Mouse (Mus musculus): ENCODE measurements around the gene Prkce. TPM values are rescaled to one million over a fixed set of nuclear protein-coding genes. Genes with fewer than 3 reads are reported as not detected.

Gene Prkce
- polyA plus RNA-seq, 1 experiment from 2014 or later = 4.4 TPM

DNA sequence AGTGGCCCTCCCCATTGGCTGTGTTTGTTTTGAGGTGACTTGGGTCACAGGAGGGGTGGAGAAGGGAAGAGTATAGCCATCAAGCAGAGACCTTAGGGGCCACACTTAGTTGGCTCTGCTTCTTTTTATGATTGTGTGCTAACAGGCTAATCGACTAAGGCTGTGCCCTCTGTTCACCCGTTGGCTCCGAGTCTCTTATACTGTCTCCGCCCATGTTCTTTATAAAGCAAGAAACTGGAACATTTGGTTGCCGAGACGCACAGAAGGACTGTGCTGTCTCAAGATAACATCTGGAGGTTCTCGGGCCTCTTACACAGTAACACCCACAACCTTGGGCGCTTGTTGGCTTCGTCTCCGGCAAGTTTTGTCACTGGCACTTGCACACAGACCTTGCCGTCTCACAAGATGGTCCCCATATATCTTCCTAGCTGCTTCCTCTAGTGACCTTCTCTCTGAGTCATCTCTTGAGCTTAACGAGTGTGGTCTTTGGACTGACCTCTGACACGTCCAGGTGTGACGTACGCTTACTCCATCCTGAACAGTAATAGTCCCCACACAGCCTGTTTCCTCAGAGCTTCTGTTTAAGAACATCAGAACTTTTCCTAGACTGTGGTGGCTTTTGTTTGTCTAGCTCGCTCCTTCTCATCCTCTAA, 406.1 kb downstream of the Prkce start:
- Histone ChIP-seq H3K27me3 (ENCODE audit: insufficient read depth, poor library complexity, severe bottlenecking) (no peaks in the 10 kb centered on the region), H3K4me3 (no peak overlapping the region), H3K4me1 (replicated peaks) (no peaks in the 10 kb centered on the region), H3K9me3 (no peaks in the 10 kb centered on the region), H3K27ac (no peak overlapping the region), H3K36me3 (no peaks in the 10 kb centered on the region)
- no peak for DNase-seq (ENCODE audit: low spot score)
- 84% methylated on average over 16 of the region's 16 CpGs for WGBS

DNA sequence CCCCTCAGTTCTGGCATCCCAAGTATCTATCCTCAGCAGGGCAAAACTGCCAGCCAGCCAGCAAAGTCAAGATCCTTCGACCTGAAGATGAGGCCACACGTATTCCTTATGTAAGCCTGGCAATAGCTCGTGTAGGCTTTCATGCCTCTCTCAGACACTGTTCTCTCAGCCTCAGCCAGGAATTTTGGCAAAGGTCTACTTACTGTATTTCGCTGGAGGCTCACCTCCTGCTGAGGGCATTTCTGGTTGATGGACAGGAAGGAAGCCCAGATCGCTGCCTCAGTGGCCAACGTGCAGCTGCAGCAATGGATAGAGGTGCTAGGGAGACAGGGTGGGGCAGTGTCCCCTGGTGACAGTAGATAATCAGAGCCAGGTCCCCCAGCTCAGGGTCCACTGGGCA, 413.1 kb downstream of the Prkce start:
- no peak overlapping the region for H3K4me3 ChIP-seq
- no peaks in the 10 kb centered on the region for H3K27me3 ChIP-seq (ENCODE audit: insufficient read depth, poor library complexity, severe bottlenecking)
- no peak for DNase-seq (ENCODE audit: low spot score)
- H3K4me1 ChIP-seq (replicated peaks) = no peaks in the 10 kb centered on the region
- H3K36me3 ChIP-seq = no peaks in the 10 kb centered on the region
- WGBS = 73% methylated on average over 6 of the region's 6 CpGs
- H3K9me3 ChIP-seq = no peaks in the 10 kb centered on the region
- H3K27ac ChIP-seq = no peak overlapping the region

GRCm38 (mm10) chr17:86582341-86582740, 414.8 kb downstream of the Prkce start:
- Histone ChIP-seq H3K36me3 (no peaks in the 10 kb centered on the region), H3K27me3 (ENCODE audit: insufficient read depth, poor library complexity, severe bottlenecking) (no peaks in the 10 kb centered on the region), H3K9me3 (no peaks in the 10 kb centered on the region), H3K4me1 (replicated peaks) (no peaks in the 10 kb centered on the region), H3K4me3 (no peak overlapping the region), H3K27ac (no peak overlapping the region)
- WGBS = 87% methylated on average over 4 of the region's 4 CpGs
- DNase-seq (ENCODE audit: low spot score) = no peak

DNA sequence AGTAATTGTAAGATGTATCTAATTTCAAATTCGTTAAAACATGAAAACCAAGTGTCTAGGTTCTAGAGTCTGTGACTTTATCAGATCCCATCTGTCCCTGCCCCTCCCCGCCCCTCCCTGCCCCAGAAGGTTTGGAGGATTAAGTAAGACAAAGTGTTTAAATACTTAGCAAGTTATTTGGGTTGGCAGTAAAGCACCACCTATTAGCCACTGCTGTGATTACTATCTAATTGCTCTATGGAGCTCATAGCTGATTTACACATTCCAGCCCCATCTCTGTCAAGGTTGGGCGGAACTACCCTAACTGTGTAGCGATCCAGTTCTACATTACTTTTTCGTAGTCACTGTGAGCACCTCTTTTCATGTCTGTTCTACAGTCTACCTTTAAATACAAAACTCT, 418.9 kb downstream of the Prkce start:
- Histone ChIP-seq H3K27ac (no peak overlapping the region), H3K27me3 (ENCODE audit: insufficient read depth, poor library complexity, severe bottlenecking) (no peaks in the 10 kb centered on the region), H3K9me3 (no peaks in the 10 kb centered on the region), H3K4me1 (replicated peaks) (peaks cover 7% of the 10 kb centered on the region; the same call in 1 of the 2 replicates), H3K36me3 (no peaks in the 10 kb centered on the region), H3K4me3 (no peak overlapping the region)
- no peak for DNase-seq (ENCODE audit: low spot score)
- WGBS = 85% methylated on average over 5 of the region's 5 CpGs

DNA sequence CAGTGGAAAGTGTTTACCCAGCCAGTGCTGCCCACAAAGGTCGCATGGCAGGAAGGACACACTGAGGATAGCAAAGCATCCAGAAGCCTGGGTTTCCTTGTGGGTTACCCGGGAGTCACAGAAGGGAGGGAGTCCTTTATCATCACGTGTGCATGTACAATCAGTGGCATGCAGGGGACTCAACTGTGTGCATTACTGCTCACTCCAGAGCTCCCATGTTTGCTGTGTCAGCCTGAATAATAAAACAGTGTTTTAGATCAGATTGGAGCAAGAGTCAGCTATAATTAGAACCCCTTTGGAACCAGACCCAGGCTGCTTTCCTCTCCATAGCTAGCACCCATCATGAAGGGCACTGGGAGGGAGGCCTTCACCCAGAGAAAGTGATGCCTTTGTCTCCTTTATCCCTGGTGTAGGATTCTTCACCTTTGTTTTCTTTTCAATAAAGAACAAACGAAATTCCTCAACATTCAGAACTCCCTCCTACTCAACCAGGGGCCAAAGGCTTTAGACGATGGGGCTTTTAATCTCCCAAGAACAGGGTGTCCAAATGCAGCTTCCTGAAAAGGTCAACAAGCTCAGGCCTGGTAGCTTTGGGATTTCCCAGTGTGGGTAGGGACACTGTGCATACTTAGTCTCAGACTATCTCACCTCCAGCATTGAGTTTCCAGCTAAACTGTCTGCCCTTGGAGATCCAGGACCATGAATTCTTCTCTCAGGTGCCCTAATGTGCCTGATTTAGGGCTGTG, 421.3 kb downstream of the Prkce start:
- H3K4me3 ChIP-seq = no peak overlapping the region
- no peak for DNase-seq (ENCODE audit: low spot score)
- no peaks in the 10 kb centered on the region for H3K36me3 ChIP-seq
- H3K4me1 ChIP-seq (replicated peaks) = peaks cover 7% of the 10 kb centered on the region; the same call in 1 of the 2 replicates
- no peak overlapping the region for H3K27ac ChIP-seq
- no peaks in the 10 kb centered on the region for H3K9me3 ChIP-seq
- WGBS = 62% methylated on average over 5 of the region's 5 CpGs
- no peaks in the 10 kb centered on the region for H3K27me3 ChIP-seq (ENCODE audit: insufficient read depth, poor library complexity, severe bottlenecking)

DNA sequence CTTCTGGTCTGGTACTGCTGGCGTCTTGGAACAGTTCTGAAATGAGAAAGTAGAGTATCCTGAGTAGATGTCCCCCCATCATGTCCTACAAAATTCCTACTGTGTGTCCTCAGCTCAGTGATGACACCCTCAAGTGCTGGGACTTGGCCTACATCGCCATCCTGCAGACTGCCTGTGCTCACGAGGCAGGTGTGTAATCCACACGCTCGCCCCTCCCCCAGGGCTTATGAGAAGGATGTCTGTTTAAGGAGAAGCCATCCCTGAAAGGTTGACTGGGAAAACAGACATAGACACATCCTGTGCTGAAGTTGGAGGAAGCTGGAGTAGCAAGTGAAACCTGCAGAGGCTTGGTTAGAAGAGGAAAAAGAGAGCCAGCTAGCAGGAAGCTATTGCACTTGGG, 422.1 kb downstream of the Prkce start:
- H3K27me3 ChIP-seq (ENCODE audit: insufficient read depth, poor library complexity, severe bottlenecking) = no peaks in the 10 kb centered on the region
- WGBS = 90% methylated on average over 5 of the region's 5 CpGs
- no peak overlapping the region for H3K4me3 ChIP-seq
- H3K27ac ChIP-seq = no peak overlapping the region
- no peak for DNase-seq (ENCODE audit: low spot score)
- H3K4me1 ChIP-seq (replicated peaks) = peaks cover 7% of the 10 kb centered on the region; the same call in 1 of the 2 replicates
- H3K36me3 ChIP-seq = no peaks in the 10 kb centered on the region
- H3K9me3 ChIP-seq = no peaks in the 10 kb centered on the region

- no peak overlapping the region for H3K27ac ChIP-seq
- H3K9me3 ChIP-seq = no peaks in the 10 kb centered on the region
- peaks cover 10% of the 10 kb centered on the region; the same call in 1 of the 2 replicates for H3K4me1 ChIP-seq (replicated peaks)
- no peak for DNase-seq (ENCODE audit: low spot score)
- WGBS = 92% methylated on average over 10 of the region's 10 CpGs
- H3K36me3 ChIP-seq = no peaks in the 10 kb centered on the region
- H3K4me3 ChIP-seq = no peak overlapping the region
- no peaks in the 10 kb centered on the region for H3K27me3 ChIP-seq (ENCODE audit: insufficient read depth, poor library complexity, severe bottlenecking)
Observed at GRCm38 (mm10) chr17:86591241-86591640, 423.7 kb downstream of the Prkce start.

DNA sequence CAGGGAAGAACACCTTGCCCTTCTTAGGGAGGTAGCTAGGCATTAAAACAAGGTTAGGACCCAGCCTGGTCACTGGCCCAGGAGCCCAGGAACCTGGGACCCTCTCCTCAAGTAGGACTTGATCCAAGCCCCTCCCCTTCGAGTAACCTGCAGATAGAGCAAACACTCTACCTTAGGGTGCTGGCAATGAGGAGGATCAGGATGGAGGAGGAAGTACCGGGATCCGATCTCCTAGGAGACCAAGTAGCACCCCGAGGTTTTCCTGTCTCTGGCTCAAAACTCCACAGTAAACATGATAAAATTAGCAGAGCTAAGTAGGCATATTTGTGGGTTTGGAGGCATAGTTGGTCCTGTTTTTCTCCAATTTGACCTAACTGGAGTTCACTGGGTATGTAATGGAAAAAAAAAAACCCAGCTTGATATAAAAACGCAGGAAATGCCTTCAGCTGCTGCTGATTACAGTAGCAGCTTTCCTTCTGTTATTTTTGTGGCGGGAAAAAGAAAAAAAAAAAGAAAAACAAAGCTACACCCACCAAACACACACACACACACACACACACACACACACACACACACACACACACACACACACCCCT, 425.5 kb downstream of the Prkce start:
- Histone ChIP-seq H3K9me3 (no peaks in the 10 kb centered on the region), H3K4me3 (no peak overlapping the region), H3K36me3 (no peaks in the 10 kb centered on the region), H3K27me3 (ENCODE audit: insufficient read depth, poor library complexity, severe bottlenecking) (no peaks in the 10 kb centered on the region), H3K4me1 (replicated peaks) (peaks cover 12% of the 10 kb centered on the region; the same call in 1 of the 2 replicates), H3K27ac (no peak overlapping the region)
- DNase-seq (ENCODE audit: low spot score) = no peak
- 67% methylated on average over 6 of the region's 6 CpGs for WGBS

DNA sequence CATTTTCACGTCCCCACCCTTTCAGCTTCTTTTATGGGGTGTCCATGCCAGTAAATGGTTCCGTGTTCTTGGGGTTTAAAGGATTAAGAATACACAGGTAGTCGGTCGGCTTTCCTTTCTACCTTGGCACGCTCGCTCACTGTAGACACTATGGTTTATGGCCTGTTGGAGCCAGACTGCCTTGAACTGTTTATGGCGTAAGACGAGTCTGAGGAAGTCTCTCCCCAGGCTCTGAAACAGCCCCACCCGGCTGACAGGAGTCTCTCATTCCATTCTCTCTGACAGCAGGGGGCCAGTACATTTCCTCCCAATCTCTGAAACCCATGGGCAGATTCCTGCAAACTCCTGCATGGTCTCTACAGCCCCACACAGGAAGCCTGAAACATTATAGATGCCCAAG, 427.9 kb downstream of the Prkce start:
- 0 out of 2 replicates have a peak, but pooled peaks cover 5% of the 10 kb centered on the region for H3K4me1 ChIP-seq (replicated peaks)
- no peak for DNase-seq (ENCODE audit: low spot score)
- no peaks in the 10 kb centered on the region for H3K36me3 ChIP-seq
- WGBS = 79% methylated on average over 9 of the region's 9 CpGs
- no peak overlapping the region for H3K4me3 ChIP-seq
- no peaks in the 10 kb centered on the region for H3K27me3 ChIP-seq (ENCODE audit: insufficient read depth, poor library complexity, severe bottlenecking)
- no peak overlapping the region for H3K27ac ChIP-seq
- H3K9me3 ChIP-seq = no peaks in the 10 kb centered on the region

GRCm38 (mm10) chr17:86601116-86601515, 433.5 kb downstream of the Prkce start:
- no peak overlapping the region for H3K27ac ChIP-seq
- H3K4me3 ChIP-seq = no peak overlapping the region
- H3K4me1 ChIP-seq (replicated peaks) = 0 out of 2 replicates have a peak, but pooled peaks cover 5% of the 10 kb centered on the region
- 70% methylated on average over 6 of the region's 6 CpGs for WGBS
- no peaks in the 10 kb centered on the region for H3K27me3 ChIP-seq (ENCODE audit: insufficient read depth, poor library complexity, severe bottlenecking)
- no peak for DNase-seq (ENCODE audit: low spot score)
- H3K9me3 ChIP-seq = no peaks in the 10 kb centered on the region
- no peaks in the 10 kb centered on the region for H3K36me3 ChIP-seq

GRCm38 (mm10) chr17:86601901-86602300, 434.3 kb downstream of the Prkce start:
- no peaks in the 10 kb centered on the region for H3K36me3 ChIP-seq
- H3K27me3 ChIP-seq (ENCODE audit: insufficient read depth, poor library complexity, severe bottlenecking) = no peaks in the 10 kb centered on the region
- no peaks in the 10 kb centered on the region for H3K9me3 ChIP-seq
- H3K27ac ChIP-seq = no peak overlapping the region
- no peak for DNase-seq (ENCODE audit: low spot score)
- H3K4me1 ChIP-seq (replicated peaks) = 0 out of 2 replicates have a peak, but pooled peaks cover 5% of the 10 kb centered on the region
- 88% methylated on average over 2 of the region's 2 CpGs for WGBS
- H3K4me3 ChIP-seq = no peak overlapping the region

DNA sequence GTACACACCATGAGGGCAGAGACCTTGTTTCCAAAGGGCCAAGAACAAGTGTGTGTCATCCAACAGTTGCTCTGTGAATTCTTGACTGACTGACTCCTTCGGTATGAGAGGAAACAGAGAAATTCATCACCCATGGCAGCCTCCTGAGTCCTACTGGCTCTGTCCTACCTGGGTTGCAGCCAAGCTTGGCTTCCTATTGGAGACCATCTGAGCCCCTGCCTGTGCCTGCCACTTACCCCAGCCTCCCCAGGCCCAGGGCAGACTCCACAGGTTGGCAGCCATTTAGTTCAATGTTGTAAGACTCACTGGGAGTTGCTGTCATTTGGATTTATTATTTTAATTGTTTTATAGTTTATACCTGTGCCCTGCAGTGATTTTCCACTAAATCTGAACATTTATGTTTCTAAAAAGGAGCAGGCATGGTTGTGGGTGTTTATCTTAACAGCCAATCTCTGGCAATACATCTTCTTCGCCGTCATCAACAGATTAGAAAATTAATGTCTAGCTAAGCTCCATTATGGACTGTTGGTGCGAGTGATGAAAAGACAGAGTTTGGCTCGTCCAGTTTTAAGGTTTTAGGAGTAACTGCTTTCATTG, 436.4 kb downstream of the Prkce start:
- Histone ChIP-seq H3K4me1 (replicated peaks) (0 out of 2 replicates have a peak, but pooled peaks cover 3% of the 10 kb centered on the region), H3K27me3 (ENCODE audit: insufficient read depth, poor library complexity, severe bottlenecking) (no peaks in the 10 kb centered on the region), H3K4me3 (no peak overlapping the region), H3K36me3 (no peaks in the 10 kb centered on the region), H3K27ac (no peak overlapping the region), H3K9me3 (no peaks in the 10 kb centered on the region)
- no peak for DNase-seq (ENCODE audit: low spot score)
- 94% methylated on average over 5 of the region's 5 CpGs for WGBS

DNA sequence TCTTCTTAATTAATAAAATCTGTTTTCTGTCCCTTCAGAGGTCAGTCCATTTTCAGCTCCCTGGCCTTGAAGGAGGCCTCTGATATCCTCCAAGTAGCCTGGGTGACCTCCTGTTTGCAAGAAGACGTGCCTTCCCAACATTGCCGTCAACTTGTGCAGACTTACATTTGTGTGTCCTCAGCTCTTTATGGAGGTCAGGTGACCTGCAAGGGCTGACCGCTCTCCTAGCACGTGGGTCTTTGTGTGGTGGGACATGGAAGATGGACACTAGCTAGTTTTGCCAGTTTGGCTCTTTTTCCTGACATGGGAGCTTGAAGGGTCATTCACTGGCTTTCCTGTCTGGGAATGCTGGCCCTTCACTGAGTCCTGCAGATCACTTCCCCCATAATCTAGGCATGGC, 440.4 kb downstream of the Prkce start:
- H3K9me3 ChIP-seq = no peaks in the 10 kb centered on the region
- H3K27me3 ChIP-seq (ENCODE audit: insufficient read depth, poor library complexity, severe bottlenecking) = no peaks in the 10 kb centered on the region
- WGBS = 86% methylated on average over 4 of the region's 4 CpGs
- DNase-seq (ENCODE audit: low spot score) = no peak
- H3K4me1 ChIP-seq (replicated peaks) = no peaks in the 10 kb centered on the region; the same call in 1 of the 2 replicates
- no peak overlapping the region for H3K4me3 ChIP-seq
- H3K36me3 ChIP-seq = no peaks in the 10 kb centered on the region
- H3K27ac ChIP-seq = no peak overlapping the region
